Mouse (Mus musculus): ENCODE results near the gene Utrn.

GRCm38 (mm10) chr10:12456867-12457266 lies 412.3 kb downstream of the Utrn start:
- TF ChIP-seq POLR2A (IDR thresholded peaks at IDR 0.05; ENCODE audit: extremely low read depth, insufficient read depth, low read length) (no peak), CTCF (IDR thresholded peaks at IDR 0.05; ENCODE audit: extremely low read depth, insufficient read depth, low read length) (no peak)

Measured in cortical plate, adult 2 months (tissue).